Mouse (Mus musculus) urinary bladder, postnatal 25 days (tissue): ENCODE measurements around the gene Lrguk.

ENCODE experiments used
- DNase-seq: peaks from one replicate; pipeline ENCODE4 v3.0.0; 2022; ENCODE audit warnings: low spot score

The Lrguk gene

GRCm38 (mm10) chr6:34028933-34029745 lies at the start of gene Lrguk:
Lrguk (plus strand) TSS chr6:34029448.
- DNase-seq, result peak; percentile 72

DNA sequence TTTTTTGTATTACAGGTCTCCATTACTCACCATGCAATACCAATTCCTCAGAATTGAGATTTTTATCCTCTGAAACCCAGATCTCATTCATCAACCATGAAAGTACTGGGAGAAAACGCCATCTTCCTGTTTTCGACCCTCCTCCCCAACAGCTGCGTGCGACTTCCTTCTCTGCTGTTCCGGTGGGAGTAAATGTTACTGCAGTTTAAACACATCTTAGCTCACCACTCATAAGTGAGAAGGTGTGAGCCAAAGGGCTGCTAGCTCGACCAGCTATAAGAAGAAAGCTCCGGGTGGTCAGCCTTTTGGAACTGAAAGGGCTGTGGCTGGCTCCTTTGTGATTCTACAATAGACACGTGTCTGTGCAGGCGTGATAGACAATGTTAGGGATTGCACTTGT lies 46.5 kb upstream of the Lrguk start:
- DNase-seq, result no peak

DNA sequence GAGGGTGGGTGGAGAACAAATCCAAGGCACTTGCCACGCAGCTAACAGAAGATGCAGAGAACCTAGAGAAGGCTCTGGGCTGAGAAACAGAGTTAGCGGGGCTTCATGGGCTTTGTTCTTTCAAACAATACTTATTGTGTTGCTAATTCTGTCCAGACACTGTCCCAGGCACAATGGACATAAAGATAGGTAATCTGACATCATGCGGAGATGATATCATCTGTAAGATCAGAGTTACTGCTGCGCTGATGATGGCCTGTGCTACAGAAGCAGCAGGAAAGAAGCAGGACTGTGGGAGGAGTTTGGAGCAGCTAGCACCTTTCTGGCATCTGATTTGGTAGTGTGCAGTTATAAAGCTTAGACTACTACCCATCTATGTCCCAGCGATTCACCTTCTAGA lies 42.1 kb upstream of the Lrguk start:
- DNase-seq, result no peak

- no peak for DNase-seq
Measured at GRCm38 (mm10) chr6:33992213-33993034, 36.8 kb upstream of the Lrguk start.

DNA sequence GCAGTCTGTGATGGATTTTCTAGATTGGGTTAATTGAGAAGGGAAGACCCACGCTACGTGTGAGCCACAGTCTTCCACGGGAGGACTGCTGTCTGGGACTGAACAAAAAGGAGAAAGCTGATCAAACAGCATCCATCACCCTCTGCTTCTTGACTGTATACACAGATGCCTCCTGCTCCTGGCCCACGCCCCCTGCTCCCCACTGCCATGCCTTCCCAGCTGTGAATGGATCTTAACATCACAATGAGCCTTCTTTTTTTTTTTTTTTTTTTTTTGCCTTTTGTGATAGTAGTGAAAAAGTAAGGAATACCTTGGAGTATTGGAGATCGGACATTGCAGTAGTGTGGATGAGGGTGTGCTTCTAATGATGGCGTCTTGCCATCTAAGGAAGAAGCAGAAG lies 35.4 kb upstream of the Lrguk start:
- DNase-seq, result no peak

DNA sequence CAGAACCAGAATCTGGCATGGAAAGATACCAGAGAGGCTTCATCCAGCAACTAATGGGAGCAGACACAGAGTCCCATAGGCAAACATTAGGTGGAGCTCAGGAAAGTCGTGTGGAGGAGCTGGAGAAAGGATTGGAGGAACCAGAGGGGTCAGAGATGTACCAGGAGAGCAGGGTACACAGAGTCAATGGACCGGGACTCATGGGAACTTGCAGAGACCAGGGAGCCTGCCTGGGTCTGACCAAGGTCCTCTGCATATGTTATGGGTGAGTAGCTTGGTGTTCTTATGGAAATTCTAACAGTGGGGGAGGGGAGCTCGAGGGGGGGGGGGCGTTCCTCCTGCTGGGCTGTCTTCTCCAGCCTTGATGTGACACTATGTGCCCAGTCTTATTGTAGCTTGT lies 30.7 kb upstream of the Lrguk start:
- DNase-seq, result no peak

DNA sequence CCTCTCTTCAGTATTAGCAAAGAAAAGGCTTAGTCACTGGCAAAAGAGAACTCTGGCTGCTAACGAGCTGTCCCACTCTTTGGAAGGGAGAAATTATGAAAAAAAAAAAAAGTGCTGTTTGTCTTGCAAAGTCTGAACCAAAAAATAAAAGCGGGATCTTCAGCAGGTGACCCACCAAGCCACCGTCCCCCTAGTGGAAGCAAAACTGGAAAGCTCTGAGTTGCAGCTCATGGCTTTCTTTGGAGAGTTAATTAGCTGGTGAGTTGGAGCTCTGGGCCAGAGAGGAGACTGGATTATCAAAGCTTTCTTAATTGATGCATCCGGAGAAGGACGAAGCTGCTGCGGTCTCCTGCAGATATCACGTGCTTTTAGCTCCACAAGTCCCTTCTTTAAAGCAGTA lies 29.7 kb upstream of the Lrguk start:
- DNase-seq, result no peak

DNA sequence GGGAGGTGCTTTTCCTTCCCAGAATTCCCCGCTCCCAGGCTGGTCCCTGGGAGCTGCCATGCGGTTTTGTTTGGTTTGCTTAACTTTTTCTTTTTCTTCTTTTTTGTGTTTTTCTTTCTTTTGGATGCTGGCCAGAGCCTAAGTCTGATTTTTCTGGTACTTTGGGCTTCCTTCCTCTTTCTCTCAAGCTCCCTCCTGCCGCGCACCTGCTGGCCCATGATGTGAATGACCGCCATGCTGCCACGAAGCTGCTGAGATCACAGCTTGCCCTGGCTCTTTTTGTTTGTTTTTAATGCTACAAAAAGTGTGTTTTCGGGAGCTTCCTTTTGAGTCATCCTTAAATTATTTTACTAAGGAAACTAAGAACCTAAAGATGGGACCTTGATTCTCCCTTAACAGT lies 28.6 kb upstream of the Lrguk start:
- no peak for DNase-seq

GRCm38 (mm10) chr6:34003033-34003432 lies 26.2 kb upstream of the Lrguk start:
- DNase-seq, result no peak

DNA sequence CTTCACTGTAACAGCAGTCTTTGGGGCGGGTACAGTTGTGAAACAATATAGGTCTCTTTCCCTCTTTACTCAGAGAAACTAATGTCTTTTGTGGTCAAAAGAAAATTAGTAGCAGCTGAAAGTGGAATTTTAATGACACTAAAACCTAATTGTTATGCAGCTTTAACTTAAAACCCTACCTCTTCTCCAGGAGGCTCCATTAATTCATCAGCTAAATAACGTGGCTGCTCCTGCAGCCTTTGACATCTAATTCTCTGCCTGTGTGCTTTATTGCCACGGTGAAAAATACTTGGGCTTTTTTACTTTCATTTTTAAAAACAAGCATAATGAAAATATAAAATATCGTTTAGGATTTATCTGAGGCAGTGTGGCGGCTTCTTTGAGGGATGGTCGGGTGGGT lies 15.8 kb upstream of the Lrguk start:
- DNase-seq, result no peak

GRCm38 (mm10) chr6:34029746-34030027 lies 439 bp downstream of the Lrguk start:
- no peak for DNase-seq

- DNase-seq, result no peak
Measured at GRCm38 (mm10) chr6:34034096-34034495, 4.8 kb downstream of the Lrguk start.

- DNase-seq, result no peak
Measured at GRCm38 (mm10) chr6:34034577-34035461, 5.6 kb downstream of the Lrguk start.

GRCm38 (mm10) chr6:34040624-34041235 lies 11.5 kb downstream of the Lrguk start:
- peak; percentile 62 for DNase-seq

- DNase-seq, result no peak
Measured at GRCm38 (mm10) chr6:34041589-34042280, 12.5 kb downstream of the Lrguk start.

- DNase-seq, result no peak
Measured at GRCm38 (mm10) chr6:34044228-34044811, 15.1 kb downstream of the Lrguk start.

- DNase-seq, result no peak
Measured at GRCm38 (mm10) chr6:34044846-34045540, 15.7 kb downstream of the Lrguk start.

- DNase-seq, result no peak
Measured at GRCm38 (mm10) chr6:34046551-34047186, 17.4 kb downstream of the Lrguk start.

DNA sequence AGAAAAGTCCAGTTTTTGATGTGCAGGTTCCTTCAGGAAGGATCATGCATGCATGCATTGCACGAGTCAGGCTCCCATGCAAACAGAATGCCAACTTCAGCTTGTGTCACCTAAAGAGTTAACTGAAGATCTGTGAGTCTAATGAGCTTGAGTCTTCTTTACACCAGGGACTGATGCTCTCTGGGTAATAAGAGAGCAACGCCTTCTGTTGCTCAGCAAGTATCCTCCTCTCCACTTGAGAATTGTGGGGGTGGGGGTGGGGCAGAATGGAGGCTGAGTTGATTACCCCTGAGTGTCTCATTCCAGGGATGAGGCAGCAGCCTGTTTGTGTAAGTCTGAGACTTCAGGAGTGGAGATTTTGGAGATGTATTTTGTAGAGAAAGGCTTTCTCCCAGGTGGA lies 20.2 kb downstream of the Lrguk start:
- no peak for DNase-seq

- no peak for DNase-seq
Measured at GRCm38 (mm10) chr6:34059741-34060140, 30.5 kb downstream of the Lrguk start.
